Mouse (Mus musculus): ENCODE measurements around the gene Olfr635.
"Not testable (repeated sequence)": the region's sequence is repeated elsewhere in the genome, so short reads cannot be mapped to it uniquely, and the experiment has no call there.

Gene Olfr635

GRCm38 (mm10) chr7:103970852-103971251 is at the start of gene Olfr635:
Gene Olfr635 (plus strand): TSS chr7:103971152.
- no peak for DNase-seq

- DNase-seq = no peak
These were observed 42.4 kb upstream of the Olfr635 start, which contains the start of gene Olfr631 for GRCm38 (mm10) chr7:103928525-103928924. Gene Olfr631 (plus strand): TSS chr7:103928825.

GRCm38 (mm10) chr7:103934264-103934663 is 36.7 kb upstream of the Olfr635 start, which contains the start of gene Olfr632:
Gene Olfr632 (plus strand): TSS chr7:103934347.
- no peak for DNase-seq

- DNase-seq = peak in 1 of 2 experiments; percentile 1
These were observed 28.2 kb upstream of the Olfr635 start for GRCm38 (mm10) chr7:103942730-103943129.

- DNase-seq = no peak
These were observed 26.8 kb upstream of the Olfr635 start, which contains the start of gene Olfr633 for GRCm38 (mm10) chr7:103944137-103944536. Gene Olfr633 (plus strand): TSS chr7:103944437.

GRCm38 (mm10) chr7:103966873-103967272 is 4.1 kb upstream of the Olfr635 start:
- not testable (repeated sequence) for DNase-seq

GRCm38 (mm10) chr7:103971782-103972181 is 830 bp downstream of the Olfr635 start:
- DNase-seq = no peak

- DNase-seq = no peak
These were observed 27.5 kb downstream of the Olfr635 start, which contains the start of gene Olfr638 for GRCm38 (mm10) chr7:103998446-103998845. Gene Olfr638 (plus strand): TSS chr7:103998746.

- no peak for DNase-seq
These were observed 28.2 kb downstream of the Olfr635 start for GRCm38 (mm10) chr7:103999124-103999523.

GRCm38 (mm10) chr7:104017203-104017602 is 46.3 kb downstream of the Olfr635 start, which contains the start of gene Olfr639:
Gene Olfr639 (minus strand): TSS chr7:104017303.
- no peak for DNase-seq

GRCm38 (mm10) chr7:104018953-104019352 is 48.0 kb downstream of the Olfr635 start:
- DNase-seq = no peak

GRCm38 (mm10) chr7:104021651-104022050 is 50.7 kb downstream of the Olfr635 start:
- no peak for DNase-seq

- DNase-seq = no peak
These were observed 54.5 kb downstream of the Olfr635 start, which contains the start of gene Olfr640 for GRCm38 (mm10) chr7:104025473-104025872. Gene Olfr640 (minus strand): TSS chr7:104025573.

- no peak for DNase-seq
These were observed 56.0 kb downstream of the Olfr635 start for GRCm38 (mm10) chr7:104026978-104027377.

- no peak for DNase-seq
These were observed 64.2 kb downstream of the Olfr635 start, which contains the start of gene Olfr641 for GRCm38 (mm10) chr7:104035145-104035544. Gene Olfr641 (plus strand): TSS chr7:104035445.
